Mouse (Mus musculus): ENCODE measurements at regions not wholly inside any gene's neighbourhood (a gene's known extent, or its start where the extent isn't known, plus 50 kb on each side); places are given as distances from the start of the nearest gene placed in this dataset.

- TF ChIP-seq CTCF (IDR thresholded peaks at IDR 0.05; ENCODE audit: low read depth): no peak
- TF ChIP-seq EP300 (IDR thresholded peaks at IDR 0.05; ENCODE audit: low read depth): no peak
Observed at GRCm38 (mm10) chr11:56215706-56216105, 174.9 kb upstream of the Nmur2 start.
